Mouse (Mus musculus): ENCODE measurements around the gene Eprs. TPM values are rescaled to one million over a fixed set of nuclear protein-coding genes. Genes with fewer than 3 reads are reported as not detected.
A peak's percentile ranks its signal among the peaks of the same experiment; 100 is the strongest.

Eprs gene
- polyA plus RNA-seq, 1 experiment from 2014 or later, result 144 TPM

GRCm38 (mm10) chr1:185473437-185473836 lies 110.6 kb downstream of the Eprs start:
- H3K9me3 ChIP-seq (replicated peaks), result no peaks in the 10 kb centered on the region
- H3K4me2 ChIP-seq (replicated peaks), result no peak overlapping the region
- H3K27me3 ChIP-seq, result no peaks in the 10 kb centered on the region
- no peak for ATAC-seq (ENCODE audit: insufficient number of reproducible peaks, low FRiP score, low TSS enrichment, low read depth)
- no peak overlapping the region for H3K27ac ChIP-seq (replicated peaks)
- no peaks in the 10 kb centered on the region for H3K4me1 ChIP-seq
- no peak overlapping the region for H3K4me3 ChIP-seq (replicated peaks)
- H3K9ac ChIP-seq, result no peak overlapping the region
- no peaks in the 10 kb centered on the region for H3K36me3 ChIP-seq
- WGBS, result 88% methylated on average over 1 of the region's 1 CpGs

MicroRNA genes within 50 kb of the gene (microRNA counts, 519-probe panel; counts per million panel counts)
- 2,201 counts per million, percentile 49 among the panel's probes with 10 or more counts for microRNA mmu-miR-194

Small RNAs within 50 kb of the gene (microRNA-seq; reads per million reads assigned to microRNA genes)
- gene Mir194-1 (ENCODE audit: borderline number of aligned reads) (3.1 reads per million, percentile 14 among the genes with 10 or more reads in this experiment), gene Mir215 (ENCODE audit: borderline number of aligned reads) (21.4 reads per million, percentile 38 among the genes with 10 or more reads in this experiment)

Other genes starting within 250 kb of the Eprs start
- 22.0 and 22.9 TPM in 2 replicates for gene Rab3gap2, start 158.9 kb upstream of the Eprs start, polyA plus RNA-seq (2015; fragmentation: Nextera tagmentation; extraction: Ambion mirVana)
- gene Iars2, start 33.6 kb upstream of the Eprs start, polyA plus RNA-seq (2015; fragmentation: Nextera tagmentation; extraction: Ambion mirVana), result 24.4 and 25.1 TPM in 2 replicates
- gene Bpnt1, start 30.9 kb upstream of the Eprs start, polyA plus RNA-seq (2015; fragmentation: Nextera tagmentation; extraction: Ambion mirVana), result 25.1 and 31.6 TPM in 2 replicates
- gene Slc30a10, start 91.8 kb downstream of the Eprs start, polyA plus RNA-seq (2015; fragmentation: Nextera tagmentation; extraction: Ambion mirVana), result 0.17 and 0.29 TPM in 2 replicates